Mouse (Mus musculus) CH12F3 (cell line): ENCODE data around the gene Necab2.

ENCODE experiments used
- in situ Hi-C: fragments of 300-500 bp; cut with MboI; formaldehyde crosslinking; loops from 2 replicates; pipeline ENCODE4 v1.14.3; 2020; ENCODE audit warnings: low sequenced_read_pairs

The Necab2 gene

DNA sequence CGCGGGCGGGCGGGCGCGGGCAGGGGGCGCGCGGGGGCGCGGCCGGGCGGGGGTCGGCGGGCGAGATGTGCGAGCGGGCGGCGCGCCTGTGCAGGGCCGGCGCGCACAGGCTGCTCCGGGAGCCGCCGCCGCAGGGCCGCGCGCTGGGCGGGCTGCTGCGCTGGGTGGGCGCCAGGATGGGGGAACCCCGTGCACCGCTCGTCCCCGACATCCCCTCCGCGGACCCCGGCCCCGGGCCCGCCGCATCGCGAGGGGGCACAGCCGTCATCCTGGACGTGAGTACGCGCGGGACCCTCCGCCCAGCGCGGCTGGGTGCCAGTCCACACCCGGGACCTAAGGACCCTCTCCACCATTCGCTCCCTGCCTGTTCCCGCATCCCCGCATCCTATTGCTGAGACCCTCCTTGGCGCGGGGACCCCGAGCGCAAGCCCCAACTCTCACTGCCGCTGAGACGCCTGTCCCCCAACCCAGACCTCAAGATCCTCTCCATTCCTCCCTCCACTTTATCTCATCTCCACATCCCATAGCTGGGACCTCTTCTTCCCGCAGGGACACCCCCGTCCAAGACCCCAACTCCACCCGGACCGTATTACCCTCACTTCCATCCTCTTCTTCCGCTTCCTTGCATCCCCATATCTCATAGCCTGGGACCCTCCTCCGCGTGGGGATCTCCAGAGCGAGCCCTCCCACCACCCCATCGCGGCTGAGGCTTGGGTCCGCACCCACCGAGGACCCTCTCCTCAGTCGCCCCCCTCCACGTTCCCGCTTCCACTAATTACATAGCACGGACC is 666 bp downstream of the Necab2 start:
- in situ Hi-C loops = no loop called here

DNA sequence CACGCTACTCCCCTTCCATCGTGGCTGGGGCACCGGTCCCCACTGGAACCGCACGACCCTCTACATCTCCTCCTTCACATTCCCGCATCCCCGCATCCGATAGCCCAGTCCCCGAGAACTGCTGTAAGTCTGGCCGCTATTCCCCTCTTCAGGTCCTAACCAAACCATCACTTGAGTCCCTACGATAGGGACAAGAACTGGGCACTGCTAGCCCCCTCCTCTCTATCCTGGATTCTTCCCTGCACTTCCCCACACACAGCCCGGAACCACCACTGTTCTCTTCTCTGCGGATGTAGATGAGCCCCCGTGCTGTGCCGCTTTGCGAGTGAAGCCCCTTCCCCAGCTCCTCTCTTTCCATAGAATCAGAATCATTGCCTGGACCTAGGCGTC is 1.3 kb downstream of the Necab2 start:
- in situ Hi-C loops = no loop called here

DNA sequence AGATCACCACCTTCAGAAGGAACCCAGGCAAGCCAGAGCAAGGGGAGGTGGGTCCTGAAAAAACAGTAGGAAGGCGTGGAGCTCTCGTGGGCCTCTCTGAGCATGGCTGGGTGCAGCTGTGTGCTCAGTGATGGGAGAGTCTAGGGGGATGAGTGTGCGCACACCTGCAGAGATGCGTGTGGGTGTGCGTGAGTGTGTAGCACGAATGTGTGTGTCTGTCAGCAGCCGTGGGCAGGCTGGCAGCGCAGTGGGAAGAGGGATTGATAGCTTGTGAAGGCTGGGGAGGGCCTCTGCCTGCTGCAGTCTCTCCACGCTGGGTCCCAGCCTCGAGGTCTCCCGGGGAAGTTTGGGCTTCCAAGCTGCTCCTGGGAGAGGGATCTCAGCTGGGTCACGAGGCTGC is 3.1 kb downstream of the Necab2 start:
- in situ Hi-C loops = no loop called here

DNA sequence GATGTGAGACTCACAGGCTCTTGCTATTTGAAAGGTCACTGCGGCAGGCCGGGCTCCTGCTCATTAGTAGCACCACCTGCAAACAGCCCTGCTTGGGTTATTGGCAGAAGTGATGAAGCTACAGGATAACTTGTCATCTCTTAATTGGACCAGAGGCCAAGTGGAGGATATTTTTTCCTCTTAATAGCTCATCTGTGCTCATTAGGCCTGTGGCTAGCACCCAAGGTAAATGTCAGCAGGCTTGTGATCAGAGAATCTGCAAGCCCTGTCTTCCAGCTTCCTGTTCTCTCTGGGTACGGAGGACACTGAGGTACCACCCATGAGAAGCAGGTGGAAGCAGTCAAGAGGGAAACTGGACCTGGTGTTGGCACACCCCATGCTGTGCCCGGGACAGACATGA is 4.6 kb downstream of the Necab2 start:
- in situ Hi-C loops = no loop called here

DNA sequence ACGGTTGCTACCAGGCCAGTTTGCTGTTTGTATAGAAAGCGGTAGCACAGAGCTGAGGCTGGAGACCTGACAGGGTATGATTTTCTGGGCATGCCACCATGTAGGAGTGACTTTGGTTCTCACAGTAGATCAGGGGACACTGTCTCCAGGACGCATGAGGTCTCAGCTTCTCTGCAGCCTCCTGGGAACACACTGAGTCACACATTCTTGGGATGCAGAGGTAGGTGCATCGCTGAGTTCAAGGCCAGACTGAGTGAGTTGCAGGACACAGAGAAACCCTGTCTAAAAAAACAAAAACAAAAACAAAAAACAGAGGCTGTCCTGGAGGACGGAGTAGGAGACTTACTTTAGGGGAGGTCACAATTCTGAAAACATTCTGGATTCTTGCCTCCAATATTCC is 6.4 kb downstream of the Necab2 start:
- in situ Hi-C loops = no loop called here

DNA sequence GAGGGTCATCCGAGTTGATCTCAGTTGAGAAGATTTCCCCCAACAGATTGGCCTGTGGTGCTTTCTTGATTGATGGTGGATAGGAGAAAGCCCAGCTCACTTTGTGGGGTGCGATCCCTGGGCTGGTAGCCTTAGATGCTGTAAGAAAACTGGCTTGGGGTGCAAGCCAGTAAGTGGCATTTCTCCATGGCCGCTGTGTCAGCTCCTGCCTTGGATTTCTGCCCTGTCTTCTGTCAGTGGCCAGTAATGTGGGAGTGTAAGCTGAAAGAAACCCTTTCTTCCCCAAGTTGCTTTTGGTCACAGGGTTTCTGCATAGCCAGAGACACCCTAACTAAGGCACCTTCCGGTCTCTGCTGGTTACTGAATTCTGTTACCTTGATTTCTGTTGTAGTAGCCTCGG is 9.5 kb downstream of the Necab2 start:
- in situ Hi-C loops = no loop called here

DNA sequence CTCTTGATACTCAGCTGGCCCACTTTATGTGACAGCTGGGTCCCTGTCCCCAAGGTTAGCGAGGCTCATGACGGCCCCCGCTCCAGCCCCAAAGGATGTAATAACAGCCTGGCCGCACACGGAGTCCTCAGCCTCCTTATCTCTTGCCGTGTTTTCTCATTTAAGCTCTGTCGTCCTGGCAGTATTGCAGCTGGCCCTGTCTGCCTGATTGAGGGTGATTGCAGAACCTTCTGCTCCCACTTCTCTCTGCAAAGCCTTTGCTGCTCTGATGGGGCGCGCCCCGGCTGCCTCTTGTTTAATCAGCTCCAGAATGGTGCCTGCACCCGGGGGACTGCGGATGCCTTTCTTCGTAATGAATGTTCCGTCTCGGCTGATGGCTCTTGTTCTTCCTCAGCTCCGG is 13.2 kb downstream of the Necab2 start:
- in situ Hi-C loops = no loop called here

DNA sequence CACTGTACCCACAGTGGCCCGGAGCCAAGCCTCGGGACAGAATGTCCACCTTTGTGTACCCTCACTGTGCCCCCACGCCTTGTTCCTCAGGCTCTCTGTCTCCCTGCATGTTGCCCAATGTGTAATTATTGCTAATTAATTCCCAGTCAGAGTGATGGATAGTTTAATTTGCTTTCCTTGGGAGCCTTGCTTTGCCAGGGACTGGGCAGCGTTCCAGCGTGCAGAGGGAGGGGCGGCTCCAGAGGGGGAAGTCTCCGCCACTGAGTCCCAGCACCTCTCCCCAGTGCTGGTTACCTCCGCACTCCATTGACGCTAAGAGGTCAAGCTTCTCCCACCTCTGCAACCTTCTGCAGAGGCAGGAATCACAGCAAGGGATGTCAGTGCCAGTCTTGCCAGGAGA is 14.8 kb downstream of the Necab2 start:
- in situ Hi-C loops = no loop called here

DNA sequence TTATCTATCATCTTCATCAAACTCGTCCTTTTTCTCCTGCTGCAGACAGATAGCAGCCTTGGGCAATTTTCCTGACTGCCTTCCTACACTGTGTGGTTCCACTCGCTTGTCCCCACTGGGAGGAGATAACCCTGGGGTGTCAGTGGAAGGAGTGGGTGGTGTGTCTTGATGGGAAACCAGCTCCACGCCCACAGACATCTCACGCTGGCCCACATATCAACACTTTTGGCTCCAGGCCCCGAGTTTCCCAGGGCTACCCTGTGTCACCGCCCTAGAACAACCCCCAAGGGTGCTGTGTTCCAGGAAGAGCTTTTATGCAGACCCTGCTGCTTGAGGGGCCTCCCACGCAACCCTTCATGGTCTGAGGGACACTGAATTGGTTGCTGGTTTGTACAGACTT is 17.2 kb downstream of the Necab2 start:
- in situ Hi-C loops = no loop called here

DNA sequence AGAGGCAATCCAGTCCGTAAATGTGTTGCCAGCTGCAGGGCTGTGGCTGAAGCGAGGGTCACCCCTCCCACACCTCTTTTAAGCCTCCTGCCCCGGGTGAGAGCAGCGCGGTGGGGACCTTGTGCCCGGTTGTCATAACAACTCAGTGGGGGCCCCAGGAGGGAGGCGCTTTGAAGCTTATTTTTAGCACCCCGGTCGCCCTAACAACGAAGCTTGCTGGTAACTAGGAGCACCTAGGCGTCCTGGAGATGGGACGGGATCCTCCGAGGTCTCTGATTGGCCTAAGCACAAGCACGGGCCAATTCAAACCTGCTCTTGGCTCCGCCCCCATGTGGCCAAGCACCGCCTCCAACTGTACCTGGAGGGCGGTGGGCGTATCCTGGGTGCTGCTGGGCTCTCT is 19.6 kb downstream of the Necab2 start:
- in situ Hi-C loops = no loop called here

DNA sequence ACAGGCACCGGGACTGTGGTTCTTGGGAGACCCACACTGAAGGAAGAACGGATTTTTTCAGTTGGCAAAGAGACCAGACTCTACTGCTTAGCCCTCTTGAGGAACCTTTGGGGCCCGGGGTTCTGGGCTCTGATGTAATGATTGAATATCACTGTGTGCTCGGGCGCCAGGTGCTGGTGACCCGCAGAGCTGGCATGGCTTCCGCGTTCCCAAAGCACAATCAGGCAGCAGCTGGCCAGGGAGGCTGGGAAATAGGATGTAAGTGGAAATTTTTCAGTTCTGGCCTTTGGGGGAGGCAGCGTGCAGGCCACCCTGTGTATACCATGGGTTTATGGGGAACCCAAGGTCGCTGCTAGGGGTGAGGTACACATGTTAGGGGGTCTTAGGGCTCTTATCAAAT is 20.3 kb downstream of the Necab2 start:
- in situ Hi-C loops = no loop called here

DNA sequence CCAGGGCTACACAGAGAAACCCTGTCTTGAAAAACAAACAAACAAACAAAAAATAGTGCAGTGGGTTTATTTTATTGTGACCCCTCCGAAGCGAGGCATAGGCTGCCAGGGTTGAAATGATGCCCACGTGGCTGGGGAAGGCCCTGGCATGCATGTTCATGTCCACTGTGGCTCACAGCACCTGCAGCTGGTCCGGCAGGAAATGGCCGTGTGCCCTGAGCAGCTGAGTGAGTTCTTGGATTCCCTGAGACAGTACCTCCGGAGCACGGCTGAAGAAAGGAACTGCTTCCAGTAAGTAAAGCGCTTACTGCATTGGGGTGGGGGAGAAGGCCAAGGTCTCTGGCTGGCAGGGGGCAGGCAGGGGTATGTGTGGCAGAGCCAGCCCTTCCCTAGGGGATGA is 21.6 kb downstream of the Necab2 start:
- in situ Hi-C loops = no loop called here

DNA sequence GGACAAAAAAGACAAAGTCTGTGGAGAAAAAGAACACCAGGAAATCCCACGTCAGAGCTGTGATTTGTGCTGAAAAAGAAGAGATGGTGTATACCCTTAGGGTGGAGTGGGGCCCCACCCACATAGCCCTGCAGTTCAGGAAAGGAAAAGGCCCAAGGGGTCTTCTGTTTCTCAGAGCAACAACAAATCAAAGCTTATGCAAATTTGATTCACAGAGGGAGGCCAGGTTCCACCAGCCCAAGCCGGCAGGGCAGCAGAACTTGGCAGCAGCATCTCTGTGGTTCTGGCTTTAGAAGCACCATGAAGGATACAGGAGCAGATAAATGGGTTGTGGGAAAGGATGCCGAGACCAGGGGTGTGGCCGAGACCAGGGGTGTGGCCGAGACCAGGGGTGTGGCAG is 32.2 kb downstream of the Necab2 start:
- in situ Hi-C loops = no loop called here

DNA sequence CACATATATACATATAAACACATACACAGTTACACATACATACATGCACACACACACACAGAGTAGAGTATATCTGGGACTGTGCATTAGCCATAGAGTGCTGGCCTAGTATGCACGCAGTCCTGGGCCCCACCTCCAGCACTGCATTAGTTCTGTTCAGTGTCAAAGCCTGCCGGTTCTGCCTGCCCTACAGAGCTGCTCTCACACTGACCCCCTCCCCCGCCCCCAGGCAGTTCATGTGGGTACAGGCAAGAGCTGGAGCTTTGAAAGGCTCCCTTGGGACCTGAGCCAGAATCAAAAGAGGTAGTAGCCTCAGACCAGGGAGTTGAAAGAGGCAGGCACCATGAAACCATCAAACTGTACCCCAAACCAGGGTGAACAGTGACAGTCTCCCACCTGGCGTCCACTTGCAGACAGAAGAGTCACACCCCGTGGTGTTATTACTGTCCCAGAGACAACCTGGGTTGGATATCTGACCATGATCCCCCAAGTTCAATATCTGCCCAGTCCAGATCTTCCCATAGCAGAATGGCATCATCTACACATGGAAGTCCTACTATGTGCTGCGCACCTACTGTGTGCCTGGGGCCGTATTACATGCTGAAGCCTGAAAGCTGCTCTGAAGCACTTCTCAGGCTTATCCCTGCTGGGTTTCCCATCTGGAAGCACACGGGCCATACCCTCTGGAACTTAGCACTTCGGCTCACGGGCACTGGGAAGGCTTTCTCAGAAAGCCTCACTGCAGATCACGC is 37.8 kb downstream of the Necab2 start:
- in situ Hi-C loops = no loop called here

DNA sequence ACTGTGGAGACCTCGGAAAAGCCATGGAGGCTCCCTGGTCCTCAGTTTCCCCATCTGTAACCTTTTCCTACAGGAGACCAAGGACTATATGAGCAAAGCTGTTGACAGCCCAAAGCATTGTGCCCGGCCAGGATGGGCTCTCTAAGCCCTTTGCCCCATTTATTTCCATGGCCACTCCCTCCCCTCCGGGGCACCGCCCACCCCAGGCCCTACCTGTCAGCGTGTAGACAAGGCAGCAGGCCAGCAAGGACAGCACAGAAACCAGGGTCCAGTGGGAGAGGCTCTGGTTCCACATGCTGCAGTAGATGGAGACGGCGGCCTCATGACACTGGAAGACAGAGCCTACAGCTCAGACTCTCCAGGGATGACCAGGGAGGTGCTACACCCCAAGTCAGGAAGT is 40.6 kb downstream of the Necab2 start:
- in situ Hi-C loops = no loop called here

DNA sequence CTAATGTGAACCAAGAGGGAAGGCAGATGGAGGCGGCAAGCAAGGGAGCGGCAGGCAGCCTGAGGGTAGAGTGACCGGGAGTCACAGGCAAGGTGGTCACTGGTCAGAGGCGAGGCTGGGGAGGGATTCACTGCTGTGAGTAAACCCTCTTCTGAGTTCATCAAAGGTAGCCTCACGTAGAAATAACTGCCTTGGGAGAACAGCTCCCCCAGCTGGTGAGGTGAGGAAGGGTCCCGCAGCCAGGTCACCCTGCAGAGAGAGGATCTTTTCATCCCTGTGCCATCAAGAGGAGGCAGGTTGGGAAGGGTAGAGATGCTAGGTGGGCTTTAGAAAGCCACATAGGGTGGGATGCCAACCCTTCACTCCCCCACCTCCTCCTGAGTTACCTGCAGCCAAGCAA is 50.3 kb downstream of the Necab2 start:
- in situ Hi-C loops = loop anchor here (10.0 kb wide), 1 partner anchor 62 kb away; the partner anchor contains the start of gene Osgin1

DNA sequence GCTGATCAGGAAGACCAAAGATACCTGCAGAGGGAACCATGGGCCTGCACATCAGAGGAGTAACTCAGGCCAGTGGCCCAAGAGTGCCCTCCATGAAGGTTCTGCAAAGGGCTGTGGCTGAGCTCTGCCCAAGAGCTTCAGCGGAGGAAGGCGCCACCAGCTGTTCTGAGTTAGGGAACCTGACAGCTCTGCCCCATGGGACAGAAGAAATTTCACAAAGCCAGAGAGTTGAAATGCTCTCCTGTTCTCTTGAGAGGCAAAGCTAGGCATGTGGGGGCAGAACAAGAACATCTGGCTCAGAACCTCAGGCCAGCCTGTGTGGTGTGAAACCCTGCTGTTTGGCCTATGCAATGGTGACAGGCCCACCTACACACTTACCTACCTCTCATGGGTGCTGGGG is 53.3 kb downstream of the Necab2 start:
- in situ Hi-C loops = loop anchor here (10.0 kb wide), 1 partner anchor 65 kb away; the partner anchor contains the start of gene Osgin1

DNA sequence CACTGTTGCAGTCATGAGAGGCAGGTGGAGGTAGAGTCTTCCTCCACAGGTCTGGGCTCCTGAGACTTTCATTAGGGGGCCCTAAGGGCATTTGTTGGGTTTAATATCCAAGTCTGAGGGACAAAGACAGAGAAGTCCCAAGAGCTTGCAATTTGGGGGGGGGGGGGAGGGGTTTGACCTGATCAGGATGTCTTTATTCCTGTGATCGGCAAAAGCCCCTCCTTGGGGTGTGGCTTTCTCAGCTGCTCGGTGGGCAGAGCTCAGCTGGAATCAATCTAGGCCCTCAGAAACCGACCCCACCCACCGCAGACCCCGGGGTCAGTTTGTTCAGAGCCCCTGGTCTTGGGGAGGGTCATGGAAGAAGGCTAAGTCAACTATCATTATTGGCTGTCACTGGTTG is 55.1 kb downstream of the Necab2 start, which contains the start of gene Slc38a8:
Slc38a8 (minus strand) TSS at position 101 of the 400 bp plus-strand sequence.
- in situ Hi-C loops = no loop called here

DNA sequence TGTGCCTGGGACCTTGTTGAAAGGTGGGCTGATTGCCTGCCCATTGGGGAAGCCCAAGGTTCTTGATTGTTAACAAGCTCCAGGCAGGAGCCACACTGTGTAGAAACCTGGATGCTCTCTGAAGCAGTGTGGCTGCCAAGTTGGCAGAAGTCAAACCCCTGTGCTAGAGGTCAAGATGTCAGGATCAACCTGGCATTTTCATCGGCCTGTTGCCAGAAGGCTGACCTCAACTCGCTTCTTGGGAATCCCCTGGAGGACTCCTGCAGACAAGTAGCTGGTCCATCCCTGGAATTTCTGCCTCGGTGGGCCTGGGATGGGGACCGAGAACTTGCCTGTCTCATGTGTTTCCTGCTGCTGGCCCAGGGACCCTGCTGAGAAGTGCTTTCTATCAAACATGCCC is 55.6 kb downstream of the Necab2 start:
- in situ Hi-C loops = no loop called here

DNA sequence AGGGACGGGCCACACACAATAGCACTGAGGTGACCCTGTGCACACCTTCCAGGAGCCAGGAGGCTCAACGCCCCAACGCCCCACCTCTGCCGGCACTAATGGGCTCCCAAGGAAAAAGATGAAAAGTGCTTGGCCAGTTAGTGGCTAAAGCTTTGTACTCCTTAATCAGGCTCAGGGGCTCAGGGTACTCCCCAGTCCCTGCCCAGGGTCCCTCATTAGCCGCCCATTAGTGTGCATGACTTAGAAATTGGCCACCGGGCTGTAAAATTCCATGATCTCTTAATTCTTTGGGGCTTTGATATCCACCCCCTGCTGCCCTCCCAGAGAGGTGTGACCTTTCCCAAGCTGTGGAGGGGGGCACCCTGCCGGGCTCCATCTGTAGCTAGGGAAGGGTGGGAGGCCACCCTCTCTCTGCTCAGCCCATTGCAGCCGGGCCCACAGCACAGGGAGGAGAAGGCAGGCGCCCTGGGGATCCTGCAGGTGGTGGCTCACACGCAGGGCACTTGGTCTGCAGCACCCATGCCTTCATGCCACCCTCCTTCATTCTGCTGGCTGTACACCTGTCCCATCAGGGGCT is 56.8 kb downstream of the Necab2 start:
- in situ Hi-C loops = no loop called here

DNA sequence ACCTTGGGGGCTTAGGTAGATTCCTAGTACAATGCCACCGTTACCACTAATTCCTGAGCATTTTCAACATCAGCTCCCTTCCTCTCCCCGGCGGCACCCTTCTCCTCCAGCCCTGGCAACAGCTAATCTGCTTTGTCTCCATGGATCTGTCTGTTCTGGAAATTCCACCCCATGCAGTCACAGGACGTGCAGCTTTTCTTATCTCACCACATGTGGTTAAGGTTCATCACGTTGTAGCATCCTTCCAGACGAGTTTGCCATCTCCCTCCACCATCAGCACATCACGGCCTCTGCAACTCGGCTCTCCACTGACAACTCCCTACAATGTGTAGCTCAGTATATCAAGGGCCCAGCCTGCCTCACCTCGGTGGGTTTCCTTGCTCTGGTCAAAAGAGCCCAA is 59.0 kb downstream of the Necab2 start:
- in situ Hi-C loops = no loop called here

DNA sequence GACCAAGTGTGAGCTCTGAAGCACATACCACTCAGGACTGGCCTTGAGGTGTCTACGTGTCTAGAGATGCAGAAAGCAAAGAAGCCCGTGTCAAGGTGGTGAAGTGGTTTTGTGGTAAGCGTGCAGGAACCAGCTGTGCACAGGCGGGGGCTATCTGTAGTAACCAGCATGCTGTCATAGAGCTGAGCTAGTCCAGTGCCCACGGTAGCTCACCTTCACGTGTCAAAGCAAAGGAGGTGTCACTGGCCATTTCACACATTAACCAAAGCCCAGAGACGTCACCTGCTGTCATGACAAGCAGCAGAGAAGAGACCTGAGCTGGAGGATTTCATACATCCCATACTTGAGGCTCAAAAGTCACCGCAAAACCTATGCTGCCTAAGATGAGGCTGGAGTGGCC is 59.6 kb downstream of the Necab2 start:
- in situ Hi-C loops = no loop called here
